Mouse (Mus musculus) adrenal gland, postnatal 36 days (tissue): Measurements from ENCODE around the gene Ccdc177. TPM values are rescaled to one million over a fixed set of nuclear protein-coding genes. Genes with fewer than 3 reads are reported as not detected.

ENCODE experiments used
- DNase-seq, 2 experiments: peaks; one replicate each; pipeline ENCODE4 v3.0.0; 2021; ENCODE audit warnings: mixed read lengths in 1 of 2
- total RNA-seq, 2 experiments: library from RNA; stranded (reverse); gene quantifications; 2 replicates each; pipeline ENCODE4 v1.2.3; 2021

Ccdc177 gene
- total RNA-seq, 2 experiments from 2014 or later = not detected

- no peak for DNase-seq
These were observed 23.8 kb downstream of the Ccdc177 start for GRCm38 (mm10) chr12:80736464-80737282.

- DNase-seq = no peak
These were observed 25.7 kb downstream of the Ccdc177 start for GRCm38 (mm10) chr12:80734526-80735470.

- DNase-seq = peak; percentile 47 to 69
These were observed 29.9 kb downstream of the Ccdc177 start for GRCm38 (mm10) chr12:80730567-80730966.

GRCm38 (mm10) chr12:80729758-80730530 lies 30.5 kb downstream of the Ccdc177 start:
- DNase-seq = no peak

GRCm38 (mm10) chr12:80728814-80729213 lies 31.7 kb downstream of the Ccdc177 start:
- peak in 1 of 2 experiments; percentile 15 for DNase-seq

GRCm38 (mm10) chr12:80728207-80728606 lies 32.3 kb downstream of the Ccdc177 start:
- no peak for DNase-seq

GRCm38 (mm10) chr12:80724853-80725559 lies 35.5 kb downstream of the Ccdc177 start:
- DNase-seq = peak; percentile 82 to 89

GRCm38 (mm10) chr12:80721458-80721857 lies 39.0 kb downstream of the Ccdc177 start:
- DNase-seq = no peak

- no peak for DNase-seq
These were observed 40.0 kb downstream of the Ccdc177 start for GRCm38 (mm10) chr12:80720507-80720906.

GRCm38 (mm10) chr12:80719141-80719540 lies 41.3 kb downstream of the Ccdc177 start:
- DNase-seq = no peak

GRCm38 (mm10) chr12:80715915-80716314 lies 44.6 kb downstream of the Ccdc177 start:
- DNase-seq = no peak

- no peak for DNase-seq
These were observed 53.4 kb downstream of the Ccdc177 start for GRCm38 (mm10) chr12:80706915-80707604.

GRCm38 (mm10) chr12:80706208-80706914 lies 54.1 kb downstream of the Ccdc177 start:
- DNase-seq = no peak

Other genes starting within 250 kb of the Ccdc177 start
- gene Galnt16, start 242.4 kb downstream of the Ccdc177 start, total RNA-seq = 1 to 10 TPM; 7.1 to 8.8 TPM
- gene Slc39a9, start 116.8 kb downstream of the Ccdc177 start, total RNA-seq = 10 to 100 TPM; 41.8 to 57.6 TPM
- 10 to 100 TPM; 47.4 to 56.1 TPM for gene Erh, start 116.3 kb downstream of the Ccdc177 start, total RNA-seq
- not detected for gene Plekhd1, start 68.1 kb downstream of the Ccdc177 start, total RNA-seq
- gene Susd6, start 29.8 kb upstream of the Ccdc177 start, total RNA-seq = 10 to 100 TPM; 53.9 to 59.4 TPM
- gene Srsf5, start 184.8 kb upstream of the Ccdc177 start, total RNA-seq = 100 to 1,000 TPM; 277 to 316 TPM
- not detected for gene Slc10a1, start 208.0 kb upstream of the Ccdc177 start, total RNA-seq